Mouse (Mus musculus) urinary bladder, postnatal 10 days (tissue): ENCODE measurements at regions not wholly inside any gene's neighbourhood (a gene's known extent, or its start where the extent isn't known, plus 50 kb on each side); places are given as distances from the start of the nearest gene placed in this dataset.

ENCODE experiments used
- DNase-seq: peaks from one replicate; pipeline ENCODE4 v3.0.0; 2022; ENCODE audit warnings: low spot score

DNA sequence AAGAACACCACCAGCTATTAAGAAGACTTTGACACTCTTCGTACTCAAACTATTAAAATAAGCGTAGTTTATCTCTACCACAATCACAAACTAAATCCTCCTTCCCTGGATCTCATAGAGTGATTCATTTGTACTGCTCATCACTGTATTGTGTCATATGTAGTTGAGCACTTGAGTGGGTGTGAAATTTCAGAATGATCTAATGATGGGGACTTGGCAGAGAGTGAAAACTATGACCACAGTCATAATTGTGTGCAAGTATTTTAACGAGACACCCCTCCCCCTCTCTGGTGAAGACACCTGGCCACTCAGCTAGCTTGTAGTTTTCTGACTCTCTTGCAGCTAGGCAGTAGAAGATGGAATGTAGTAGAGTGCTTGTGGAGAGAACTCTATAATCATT, 80.2 kb upstream of the Cxcr4 start:
- DNase-seq, result no peak

GRCm38 (mm10) chr1:128671495-128671894, 79.4 kb upstream of the Cxcr4 start:
- no peak for DNase-seq

- DNase-seq, result no peak
Observed at GRCm38 (mm10) chr1:128671016-128671415, 78.9 kb upstream of the Cxcr4 start.

GRCm38 (mm10) chr1:128669241-128669666, 77.2 kb upstream of the Cxcr4 start:
- DNase-seq, result no peak

DNA sequence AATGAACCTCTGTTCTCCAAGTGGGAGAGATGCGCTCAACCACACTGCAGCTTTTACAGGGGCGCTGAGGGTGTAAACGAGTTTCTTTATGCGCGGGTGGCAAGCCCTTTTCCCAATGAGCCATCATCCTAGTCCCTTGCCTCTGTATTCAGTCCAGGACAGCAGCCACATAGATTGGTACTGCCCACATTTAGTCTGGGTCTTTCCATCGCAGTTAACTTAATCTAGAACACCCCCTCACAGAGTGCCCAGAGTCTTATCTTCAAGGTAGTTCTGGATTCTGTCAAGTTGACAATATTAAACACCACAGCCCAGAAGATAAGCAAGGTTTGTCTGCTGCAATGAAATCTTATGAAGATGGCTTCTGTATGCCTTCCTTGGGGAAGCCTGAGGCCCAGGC, 76.6 kb upstream of the Cxcr4 start:
- DNase-seq, result no peak

- no peak for DNase-seq
Observed at GRCm38 (mm10) chr1:128667121-128667762, 75.1 kb upstream of the Cxcr4 start.

DNA sequence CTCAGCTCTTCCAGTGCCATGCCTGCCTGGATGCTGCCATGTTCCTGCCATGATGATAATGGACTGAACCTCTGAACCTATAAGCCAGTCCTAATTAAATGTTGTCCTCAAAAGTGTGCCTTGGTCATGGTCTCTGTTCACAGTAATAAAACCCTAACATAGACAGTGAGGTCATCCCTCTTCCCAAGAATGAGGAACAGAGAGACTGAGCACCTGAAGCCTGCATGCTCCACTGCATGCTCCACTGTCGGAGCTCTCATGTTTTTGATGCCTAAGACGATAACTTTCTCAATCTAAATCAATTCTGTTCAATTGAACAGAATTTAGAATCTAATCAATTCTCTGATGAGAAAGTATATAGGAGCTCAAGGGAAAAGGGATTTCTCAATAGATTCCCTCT, 71.1 kb upstream of the Cxcr4 start:
- DNase-seq, result no peak

GRCm38 (mm10) chr1:128659857-128660256, 67.8 kb upstream of the Cxcr4 start:
- DNase-seq, result no peak

GRCm38 (mm10) chr1:128658802-128659201, 66.7 kb upstream of the Cxcr4 start:
- no peak for DNase-seq

DNA sequence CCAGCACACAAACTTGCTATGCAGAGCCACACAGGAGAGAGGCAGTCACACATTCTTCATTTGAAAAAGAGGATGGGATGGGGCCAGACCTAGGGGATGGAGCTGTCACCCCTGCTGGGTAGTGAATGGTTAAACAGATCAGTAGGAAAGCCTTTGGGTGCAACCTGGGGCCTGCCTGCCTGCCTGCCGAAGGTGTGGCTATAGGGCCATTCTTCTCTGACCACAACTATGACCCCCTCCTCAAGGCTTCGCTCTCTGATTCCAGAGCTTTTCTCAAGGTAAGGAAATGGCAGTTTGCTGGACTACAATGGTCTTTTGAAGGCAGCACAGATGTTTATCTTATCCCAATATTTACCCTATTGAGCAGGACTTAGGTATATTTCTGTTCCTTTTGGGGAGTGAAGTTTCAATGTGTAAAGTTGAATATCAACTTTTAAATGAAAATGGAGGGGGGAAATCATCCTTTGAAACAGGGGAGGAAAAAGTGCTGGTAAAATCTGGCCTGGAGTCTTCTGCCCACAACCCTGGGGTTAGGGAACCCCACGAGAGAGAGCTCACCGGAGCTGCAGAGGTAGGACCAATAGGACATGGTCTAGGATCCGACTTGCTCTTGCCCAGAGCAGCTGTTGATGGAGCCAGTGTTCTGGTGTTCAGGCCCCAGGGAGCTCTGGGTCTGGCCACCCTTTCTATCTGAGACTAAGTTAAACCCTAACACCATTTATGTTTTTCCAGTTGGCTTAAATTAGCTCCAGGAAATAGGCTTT, 62.2 kb upstream of the Cxcr4 start:
- DNase-seq, result no peak

DNA sequence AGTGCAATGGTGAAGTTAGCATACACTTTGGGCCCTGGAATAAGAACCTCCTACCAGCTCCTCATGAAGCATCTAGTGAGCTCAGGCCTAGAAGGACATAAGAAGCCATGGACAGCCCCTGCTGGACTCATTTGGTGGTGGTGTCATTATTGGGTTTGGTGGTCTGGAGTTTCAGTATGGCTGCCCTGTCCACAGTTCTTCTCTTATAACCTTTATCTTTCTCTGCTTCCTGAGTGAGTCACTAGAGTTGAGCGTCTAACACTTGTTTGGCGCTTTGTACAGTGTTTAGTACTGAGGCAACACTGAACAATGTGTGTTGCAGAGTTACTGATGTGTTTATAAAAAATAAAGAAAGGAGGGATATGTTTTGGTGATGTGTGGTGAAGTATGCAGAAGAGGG, 58.5 kb upstream of the Cxcr4 start:
- no peak for DNase-seq

DNA sequence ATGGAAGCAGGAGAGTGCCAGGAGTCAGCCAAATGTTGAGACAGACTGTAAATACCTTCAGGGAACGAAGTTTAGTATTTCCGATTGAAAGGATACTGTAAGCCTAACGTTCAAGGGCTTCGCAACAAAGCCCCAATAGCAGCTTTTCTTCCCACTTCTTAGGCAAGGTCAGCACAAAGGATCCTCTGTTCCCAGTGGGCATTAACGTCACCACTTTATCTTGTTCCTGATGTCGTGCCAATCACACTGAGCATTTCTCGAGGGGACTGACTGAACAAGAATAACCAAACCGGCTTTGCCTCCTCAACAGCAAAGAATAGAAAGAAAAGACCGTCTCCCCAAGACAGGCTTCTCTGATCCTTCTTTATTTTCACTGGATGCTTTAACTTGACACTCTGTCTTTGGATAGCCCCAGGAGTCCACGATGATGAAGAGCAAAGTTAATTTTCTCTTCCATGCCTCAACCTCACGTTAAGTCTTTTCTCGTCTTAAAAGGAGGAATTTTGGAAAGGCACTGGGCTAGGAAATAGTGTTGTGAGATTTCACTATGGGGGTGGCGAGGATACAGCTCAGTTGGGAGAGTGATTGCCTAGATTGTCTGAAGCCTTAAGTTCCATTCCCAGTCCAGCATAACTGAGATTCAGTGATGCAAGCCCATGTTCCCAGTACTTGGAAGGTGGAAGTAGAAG, 57.5 kb upstream of the Cxcr4 start:
- DNase-seq, result no peak

GRCm38 (mm10) chr1:128643316-128643776, 51.3 kb upstream of the Cxcr4 start:
- no peak for DNase-seq

GRCm38 (mm10) chr1:128642212-128642611, 50.1 kb upstream of the Cxcr4 start:
- DNase-seq, result no peak
